Mouse (Mus musculus): ENCODE results near the gene Ptprt.

- TF ChIP-seq GATA1 (IDR thresholded peaks at IDR 0.05; ENCODE audit: borderline replicate concordance, low read length) = no peak
- no peak for TF ChIP-seq FLI1 (IDR thresholded peaks at IDR 0.05; ENCODE audit: low read length)
These were observed 242.8 kb downstream of the Ptprt start for GRCm38 (mm10) chr2:162418181-162418580.

Data from megakaryocyte, embryonic 14.5 days (primary cell).